Mouse (Mus musculus) ES-Bruce4 (cell line): Measurements from ENCODE around the gene Tmem132b. TPM values are rescaled to one million over a fixed set of nuclear protein-coding genes. Genes with fewer than 3 reads are reported as not detected.

ENCODE experiments used
- H3K27ac ChIP-seq: 2 replicates; pipeline ENCODE4 v1.5.1; 2012; ENCODE audit warnings: low read length, inconsistent platforms; ENCODE audit not compliant: insufficient read depth
- H3K27me3 ChIP-seq: 2 replicates; pipeline ENCODE4 v1.6.1; 2012; ENCODE audit warnings: mild to moderate bottlenecking, low read length, inconsistent platforms; ENCODE audit not compliant: control insufficient read depth, poor library complexity, insufficient read depth, severe bottlenecking
- H3K36me3 ChIP-seq: 2 replicates; pipeline ENCODE4 v1.6.1; 2012; ENCODE audit warnings: inconsistent platforms, mild to moderate bottlenecking, low read length, moderate library complexity; ENCODE audit not compliant: control insufficient read depth, poor library complexity, insufficient read depth, severe bottlenecking
- H3K4me1 ChIP-seq: one replicate; pipeline ENCODE4 v1.8.1; 2011; ENCODE audit warnings: low read length; ENCODE audit not compliant: control insufficient read depth, insufficient read depth
- H3K4me3 ChIP-seq: 2 replicates; pipeline ENCODE4 v1.5.1; 2011; ENCODE audit warnings: low read depth, mild to moderate bottlenecking, low read length
- H3K9ac ChIP-seq: 2 replicates; pipeline ENCODE4 v1.6.1; 2012; ENCODE audit warnings: low read depth, mild to moderate bottlenecking, inconsistent platforms; ENCODE audit not compliant: poor library complexity, severe bottlenecking
- H3K9me3 ChIP-seq: replicated peaks from 2 replicates; pipeline ENCODE4 v1.6.1; 2012; ENCODE audit warnings: mild to moderate bottlenecking, low read length, inconsistent platforms; ENCODE audit not compliant: control insufficient read depth, poor library complexity, insufficient read depth, severe bottlenecking
- CTCF ChIP-seq: IDR thresholded peaks from one replicate; pipeline ENCODE4 v1.8.1; 2011; ENCODE audit warnings: low read depth, low read length
- EP300 ChIP-seq: IDR thresholded peaks from 2 replicates; pipeline ENCODE4 v1.6.1; 2011; ENCODE audit warnings: low read depth, low read length; ENCODE audit not compliant: insufficient read depth
- POLR2A ChIP-seq: IDR thresholded peaks from one replicate; pipeline ENCODE4 v1.8.1; 2011; ENCODE audit warnings: low read length; ENCODE audit not compliant: insufficient read depth
- polyA plus RNA-seq: library from polyadenylated mRNA; stranded (reverse); fragments of >200 nt; gene quantifications from 2 replicates; pipeline ENCODE4 v1.2.4, GENCODE M21; 2011; ENCODE audit warnings: low read depth; ENCODE audit not compliant: missing spikeins, insufficient read depth, insufficient read length

Tmem132b gene
- polyA plus RNA-seq, 1 experiment = 0.15 TPM

DNA sequence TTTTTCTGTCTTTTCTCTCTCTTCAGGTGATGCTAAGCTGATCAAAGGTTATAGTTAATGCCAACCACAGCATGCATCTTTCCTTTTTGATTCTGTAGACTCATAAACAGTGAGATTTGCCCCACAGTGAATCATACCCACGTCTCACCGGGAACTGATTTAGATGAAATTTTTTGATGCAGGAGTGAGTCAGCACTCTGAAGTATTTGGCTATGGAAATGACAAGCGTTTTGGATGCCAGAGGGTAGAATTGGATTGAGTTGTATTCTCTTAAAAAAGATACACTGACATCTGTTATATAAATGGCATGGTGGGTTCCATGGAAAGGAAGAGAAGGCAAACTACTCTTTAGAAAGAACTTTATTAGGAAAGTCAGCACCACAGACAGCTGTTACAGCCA lies 297.8 kb downstream of the Tmem132b start:
- TF ChIP-seq POLR2A (no peak), EP300 (no peak), CTCF (no peak)
- no peak overlapping the region for H3K9ac ChIP-seq
- H3K27me3 ChIP-seq = no peaks in the 10 kb centered on the region
- H3K4me1 ChIP-seq = no peaks in the 10 kb centered on the region
- no peak overlapping the region for H3K27ac ChIP-seq
- no peaks in the 10 kb centered on the region for H3K9me3 ChIP-seq
- no peak overlapping the region for H3K4me3 ChIP-seq
- no peaks in the 10 kb centered on the region for H3K36me3 ChIP-seq

DNA sequence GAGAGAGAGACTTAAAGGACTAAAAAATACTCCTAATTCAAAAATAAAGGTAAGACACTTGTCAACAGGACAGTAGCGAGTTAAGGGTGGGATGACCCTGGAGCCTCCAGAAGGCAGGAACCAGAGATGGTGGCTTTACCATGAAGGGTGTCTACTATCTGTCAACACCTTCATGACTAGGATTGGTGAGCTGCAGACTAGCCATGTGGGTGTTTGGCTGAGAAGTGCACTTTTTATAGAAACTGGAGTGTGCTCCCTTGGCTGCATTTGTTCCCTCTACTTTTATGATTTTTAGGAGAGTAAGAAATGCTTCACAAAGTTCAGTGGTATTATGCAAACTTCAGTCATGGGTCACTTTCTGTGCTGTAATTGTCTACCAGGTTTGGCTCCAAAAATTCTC lies 304.3 kb downstream of the Tmem132b start:
- no peak overlapping the region for H3K27ac ChIP-seq
- TF ChIP-seq CTCF = no peak
- TF ChIP-seq EP300 = no peak
- TF ChIP-seq POLR2A = no peak
- no peaks in the 10 kb centered on the region for H3K27me3 ChIP-seq
- no peaks in the 10 kb centered on the region for H3K36me3 ChIP-seq
- no peaks in the 10 kb centered on the region for H3K4me1 ChIP-seq
- peaks cover 5% of the 10 kb centered on the region; the same call in 1 of the 2 replicates for H3K9me3 ChIP-seq
- no peak overlapping the region for H3K4me3 ChIP-seq
- no peak overlapping the region for H3K9ac ChIP-seq

DNA sequence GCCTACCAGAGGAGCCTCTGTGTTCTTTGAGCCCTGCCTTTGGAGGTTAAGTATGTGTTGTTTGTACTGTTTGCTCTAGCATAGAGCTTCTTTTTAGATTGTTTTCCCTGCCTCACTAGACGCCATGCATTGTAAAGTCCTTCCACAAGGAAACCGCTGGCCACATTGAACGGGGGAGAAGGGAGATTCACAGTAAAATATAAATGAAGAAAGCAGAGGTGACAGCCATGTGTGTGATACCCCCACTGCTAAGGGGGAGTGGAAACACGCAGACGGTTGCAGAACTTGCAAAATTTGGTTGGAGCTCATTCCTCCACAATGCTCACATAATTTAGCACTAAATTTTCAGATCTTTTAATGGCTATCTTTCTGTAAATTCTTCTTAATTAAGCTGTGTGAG lies 305.2 kb downstream of the Tmem132b start:
- Histone ChIP-seq H3K36me3 (no peaks in the 10 kb centered on the region), H3K4me1 (no peaks in the 10 kb centered on the region), H3K27me3 (no peaks in the 10 kb centered on the region), H3K9me3 (peaks cover 5% of the 10 kb centered on the region; the same call in 1 of the 2 replicates), H3K27ac (no peak overlapping the region), H3K4me3 (no peak overlapping the region), H3K9ac (no peak overlapping the region)
- TF ChIP-seq CTCF (no peak), EP300 (no peak), POLR2A (no peak)

Other genes with a start within 250 kb of the Tmem132b start
- 59.6 and 63.9 TPM in 2 replicates for gene Scarb1, start 190.7 kb upstream of the Tmem132b start, polyA plus RNA-seq
- not detected in 2 replicates for gene Gm10382, start 142.5 kb upstream of the Tmem132b start, polyA plus RNA-seq
- gene Ubc, start 141.6 kb upstream of the Tmem132b start, polyA plus RNA-seq = 329 and 334 TPM in 2 replicates
- gene Dhx37, start 97.7 kb upstream of the Tmem132b start, polyA plus RNA-seq = 35.2 and 42.3 TPM in 2 replicates
- gene Bri3bp, start 90.2 kb upstream of the Tmem132b start, polyA plus RNA-seq = 43.8 and 45.8 TPM in 2 replicates
- 23.2 and 26.3 TPM in 2 replicates for gene Aacs, start 56.0 kb upstream of the Tmem132b start, polyA plus RNA-seq